Mouse (Mus musculus): ENCODE results near the gene Hint1. TPM values are rescaled to one million over a fixed set of nuclear protein-coding genes. Genes with fewer than 3 reads are reported as not detected.
A peak's percentile ranks its signal among the peaks of the same experiment; 100 is the strongest.
"Not testable (repeated sequence)": the region's sequence is repeated elsewhere in the genome, so short reads cannot be mapped to it uniquely, and the experiment has no call there.

The Hint1 gene
- polyA plus RNA-seq, 1 experiment: 532 TPM

- no peaks in the 10 kb centered on the region for H3K4me1 ChIP-seq (ENCODE audit: control insufficient read depth, insufficient read depth, low read length)
- TF ChIP-seq POLR2A (IDR thresholded peaks at IDR 0.05; ENCODE audit: extremely low read depth, insufficient read depth, low read length): no peak
- TF ChIP-seq CTCF (IDR thresholded peaks at IDR 0.05; ENCODE audit: extremely low read depth, insufficient read depth, low read length): no peak
- H3K27ac ChIP-seq (ENCODE audit: insufficient read depth, low read length): no peak overlapping the region
- no peak overlapping the region for H3K4me3 ChIP-seq (ENCODE audit: insufficient read depth, low read length)
These were observed 21.7 kb downstream of the Hint1 start for GRCm38 (mm10) chr11:54887927-54888326.

- Histone ChIP-seq H3K4me1 (ENCODE audit: control insufficient read depth, insufficient read depth, low read length) (no peaks in the 10 kb centered on the region), H3K27ac (ENCODE audit: insufficient read depth, low read length) (no peak overlapping the region), H3K4me3 (ENCODE audit: insufficient read depth, low read length) (no peak overlapping the region)
- no peak for TF ChIP-seq CTCF (IDR thresholded peaks at IDR 0.05; ENCODE audit: extremely low read depth, insufficient read depth, low read length)
These were observed 25.2 kb downstream of the Hint1 start for GRCm38 (mm10) chr11:54891341-54891740.

- TF ChIP-seq CTCF (IDR thresholded peaks at IDR 0.05; ENCODE audit: extremely low read depth, insufficient read depth, low read length) (no peak), POLR2A (IDR thresholded peaks at IDR 0.05; ENCODE audit: extremely low read depth, insufficient read depth, low read length) (no peak)
- no peak overlapping the region for H3K4me3 ChIP-seq (ENCODE audit: insufficient read depth, low read length)
These were observed 25.9 kb downstream of the Hint1 start for GRCm38 (mm10) chr11:54892091-54892490.

GRCm38 (mm10) chr11:54894589-54894988 lies 28.4 kb downstream of the Hint1 start:
- Histone ChIP-seq H3K27ac (ENCODE audit: insufficient read depth, low read length) (no peak overlapping the region), H3K4me1 (ENCODE audit: control insufficient read depth, insufficient read depth, low read length) (no peaks in the 10 kb centered on the region), H3K4me3 (ENCODE audit: insufficient read depth, low read length) (no peak overlapping the region)
- TF ChIP-seq CTCF (IDR thresholded peaks at IDR 0.05; ENCODE audit: extremely low read depth, insufficient read depth, low read length): no peak
- no peak for TF ChIP-seq POLR2A (IDR thresholded peaks at IDR 0.05; ENCODE audit: extremely low read depth, insufficient read depth, low read length)

More at GRCm38 (mm10) chr11:54892091-54892490, 25.9 kb downstream of the Hint1 start:
- Histone ChIP-seq H3K27ac (ENCODE audit: insufficient read depth, low read length) (no peak overlapping the region), H3K4me1 (ENCODE audit: control insufficient read depth, insufficient read depth, low read length) (no peaks in the 10 kb centered on the region)

- H3K4me1 ChIP-seq (ENCODE audit: control insufficient read depth, insufficient read depth, low read length); H3K4me3 ChIP-seq (ENCODE audit: insufficient read depth, low read length); H3K27ac ChIP-seq (ENCODE audit: insufficient read depth, low read length): not testable (repeated sequence)
These were observed 30.5 kb downstream of the Hint1 start for GRCm38 (mm10) chr11:54896646-54897045.

- Histone ChIP-seq H3K27ac (ENCODE audit: insufficient read depth, low read length) (no peak overlapping the region), H3K4me1 (ENCODE audit: control insufficient read depth, insufficient read depth, low read length) (no peaks in the 10 kb centered on the region; the same call in 1 of the 2 replicates), H3K4me3 (ENCODE audit: insufficient read depth, low read length) (no peak overlapping the region)
- no peak for TF ChIP-seq POLR2A (IDR thresholded peaks at IDR 0.05; ENCODE audit: extremely low read depth, insufficient read depth, low read length)
These were observed 31.3 kb downstream of the Hint1 start for GRCm38 (mm10) chr11:54897470-54897869.

- no peaks in the 10 kb centered on the region; the same call in 1 of the 2 replicates for H3K4me1 ChIP-seq (ENCODE audit: control insufficient read depth, insufficient read depth, low read length)
- no peak overlapping the region for H3K4me3 ChIP-seq (ENCODE audit: insufficient read depth, low read length)
- H3K27ac ChIP-seq (ENCODE audit: insufficient read depth, low read length): no peak overlapping the region
- no peak for TF ChIP-seq POLR2A (IDR thresholded peaks at IDR 0.05; ENCODE audit: extremely low read depth, insufficient read depth, low read length)
- no peak for TF ChIP-seq CTCF (IDR thresholded peaks at IDR 0.05; ENCODE audit: extremely low read depth, insufficient read depth, low read length)
These were observed 33.5 kb downstream of the Hint1 start for GRCm38 (mm10) chr11:54899657-54900056.

GRCm38 (mm10) chr11:54902333-54903323 lies 36.4 kb downstream of the Hint1 start, which contains the start of gene Gpx3:
Gene Gpx3, plus strand, starts transcription at chr11:54902453.
- no peak within 1 kb of the TSS for H3K27ac ChIP-seq (ENCODE audit: insufficient read depth, low read length)
- H3K4me1 ChIP-seq (ENCODE audit: control insufficient read depth, insufficient read depth, low read length): no peaks in the 10 kb centered on the region; the same call in 1 of the 2 replicates
- TF ChIP-seq CTCF (IDR thresholded peaks at IDR 0.05; ENCODE audit: extremely low read depth, insufficient read depth, low read length): no peak
- TF ChIP-seq POLR2A (IDR thresholded peaks at IDR 0.05; ENCODE audit: extremely low read depth, insufficient read depth, low read length): no peak
- H3K4me3 ChIP-seq (ENCODE audit: insufficient read depth, low read length): peak within 1 kb of the TSS; percentile 22

GRCm38 (mm10) chr11:54903339-54903738 lies 37.2 kb downstream of the Hint1 start:
- no peak for TF ChIP-seq CTCF (IDR thresholded peaks at IDR 0.05; ENCODE audit: extremely low read depth, insufficient read depth, low read length)

More at GRCm38 (mm10) chr11:54903339-54903738, 37.2 kb downstream of the Hint1 start:
- no peaks in the 10 kb centered on the region; the same call in 1 of the 2 replicates for H3K4me1 ChIP-seq (ENCODE audit: control insufficient read depth, insufficient read depth, low read length)
- peak overlapping the region; percentile 22; the same call in 1 of the 2 replicates for H3K4me3 ChIP-seq (ENCODE audit: insufficient read depth, low read length)
- no peak overlapping the region for H3K27ac ChIP-seq (ENCODE audit: insufficient read depth, low read length)

Measured in cortical plate, adult 2 months (tissue).